Mouse (Mus musculus): ENCODE measurements around the gene Ints7. TPM values are rescaled to one million over a fixed set of nuclear protein-coding genes. Genes with fewer than 3 reads are reported as not detected.

The Ints7 gene
- polyA plus RNA-seq, 1 experiment, result 17.5 TPM

GRCm38 (mm10) chr1:191666351-191666750, 90.9 kb downstream of the Ints7 start:
- Histone ChIP-seq H3K4me2 (ENCODE audit: low read depth) (no peak overlapping the region), H3K36me3 (ENCODE audit: control insufficient read depth, insufficient read depth) (no peaks in the 10 kb centered on the region), H3ac (ENCODE audit: control insufficient read depth, insufficient read length) (no peak overlapping the region), H3K4me3 (no peak overlapping the region), H3K79me2 (ENCODE audit: control insufficient read depth, insufficient read depth) (no peaks in the 10 kb centered on the region), H3K27me3 (ENCODE audit: control insufficient read depth, insufficient read depth, insufficient read length) (no peaks in the 10 kb centered on the region)
- TF ChIP-seq E2F4 (IDR thresholded peaks at IDR 0.05; ENCODE audit: insufficient read depth) (no peak), POLR2AphosphoS2 (IDR thresholded peaks at IDR 0.05; ENCODE audit: insufficient read length, low read depth) (no peak), CEBPB (IDR thresholded peaks at IDR 0.05; ENCODE audit: insufficient read depth, poor library complexity, severe bottlenecking) (no peak), MYOG (IDR thresholded peaks at IDR 0.05; ENCODE audit: control insufficient read depth in 1 of 3, insufficient read depth in 1 of 3, insufficient read length in 2 of 3, low read depth in 2 of 3) (no peak), USF1 (IDR thresholded peaks at IDR 0.05; ENCODE audit: low read depth) (no peak), TCF12 (IDR thresholded peaks at IDR 0.05; ENCODE audit: insufficient read depth, poor library complexity, severe bottlenecking) (no peak), POLR2A (IDR thresholded peaks at IDR 0.05; ENCODE audit: insufficient read length, low read depth) (no peak), MAX (IDR thresholded peaks at IDR 0.05; ENCODE audit: low read depth) (no peak), REST (IDR thresholded peaks at IDR 0.05; ENCODE audit: insufficient read depth, insufficient read length) (no peak), TCF3 (IDR thresholded peaks at IDR 0.05; ENCODE audit: insufficient read length, low read depth) (no peak), SRF (IDR thresholded peaks at IDR 0.05; ENCODE audit: control insufficient read depth, insufficient read length, low read depth) (no peak), MYOD1 (IDR thresholded peaks at IDR 0.05; ENCODE audit: control insufficient read depth in 1 of 3, insufficient read length in 2 of 3, low read depth in 2 of 3) (no peak)

GRCm38 (mm10) chr1:191668030-191668429, 92.6 kb downstream of the Ints7 start:
- H3K4me3 ChIP-seq, result no peak overlapping the region
- H3K27me3 ChIP-seq (ENCODE audit: control insufficient read depth, insufficient read depth, insufficient read length), result no peaks in the 10 kb centered on the region
- no peaks in the 10 kb centered on the region for H3K36me3 ChIP-seq (ENCODE audit: control insufficient read depth, insufficient read depth)
- TF ChIP-seq CEBPB (IDR thresholded peaks at IDR 0.05; ENCODE audit: insufficient read depth, poor library complexity, severe bottlenecking) (no peak), TCF3 (IDR thresholded peaks at IDR 0.05; ENCODE audit: insufficient read length, low read depth) (no peak)
- H3K79me2 ChIP-seq (ENCODE audit: control insufficient read depth, insufficient read depth), result no peaks in the 10 kb centered on the region
- no peak overlapping the region for H3ac ChIP-seq (ENCODE audit: control insufficient read depth, insufficient read length)
- H3K4me2 ChIP-seq (ENCODE audit: low read depth), result no peak overlapping the region

Other genes starting within 250 kb of the Ints7 start
- gene Tmem206, start 249.7 kb upstream of the Ints7 start, polyA plus RNA-seq (2012; fragmentation: generic; extraction: Trizol), result 12.1 TPM
- 28.1 TPM for gene Ppp2r5a, start 172.4 kb upstream of the Ints7 start, polyA plus RNA-seq (2012; fragmentation: generic; extraction: Trizol)
- 1.2 TPM for gene Dtl, start 92 bp upstream of the Ints7 start, polyA plus RNA-seq (2012; fragmentation: generic; extraction: Trizol)
- 16.3 TPM for gene Lpgat1, start 142.2 kb downstream of the Ints7 start, polyA plus RNA-seq (2012; fragmentation: generic; extraction: Trizol)
- gene Nek2, start 245.8 kb downstream of the Ints7 start, polyA plus RNA-seq (2012; fragmentation: generic; extraction: Trizol), result 21.2 TPM

Data from myocyte (in vitro differentiated cells).